Mouse (Mus musculus): ENCODE data around the gene Usp51. TPM values are rescaled to one million over a fixed set of nuclear protein-coding genes. Genes with fewer than 3 reads are reported as not detected.
"Not testable (repeated sequence)": the region's sequence is repeated elsewhere in the genome, so short reads cannot be mapped to it uniquely, and the experiment has no call there.

Gene Usp51
- polyA plus RNA-seq, 1 experiment from 2014 or later, result 0.17 TPM

GRCm38 (mm10) chrX:153007021-153007684 is 884 bp downstream of the Usp51 start:
- Histone ChIP-seq H3K9ac (replicated peaks; ENCODE audit: low read depth) (no peak overlapping the region), H3K27ac (ENCODE audit: low read length) (no peak overlapping the region), H3K27me3 (replicated peaks; ENCODE audit: insufficient read depth, low read length) (no peaks in the 10 kb centered on the region), H3K4me3 (ENCODE audit: low read depth, low read length) (peak overlapping the region; percentile 56), H3K9me3 (ENCODE audit: low read length) (no peaks in the 10 kb centered on the region), H3K36me3 (ENCODE audit: insufficient read depth, low read length) (no peaks in the 10 kb centered on the region), H3K4me1 (ENCODE audit: insufficient read depth, low read depth, low read length) (no peaks in the 10 kb centered on the region), H3K4me2 (replicated peaks; ENCODE audit: low read depth, low read length) (peak overlapping the region; percentile 57)
- DNase-seq (ENCODE audit: low spot score) (peak; percentile 22), ATAC-seq (peak; percentile 84)
- no peak for TF ChIP-seq CTCF (IDR thresholded peaks at IDR 0.05)
- WGBS, result 14% methylated on average over 34 of the region's 58 CpGs

GRCm38 (mm10) chrX:153007685-153008047 is 1.4 kb downstream of the Usp51 start:
- Histone ChIP-seq H3K4me2 (replicated peaks; ENCODE audit: low read depth, low read length) (peak overlapping the region; percentile 57), H3K9ac (replicated peaks; ENCODE audit: low read depth) (no peak overlapping the region), H3K4me1 (ENCODE audit: insufficient read depth, low read depth, low read length) (no peaks in the 10 kb centered on the region), H3K36me3 (ENCODE audit: insufficient read depth, low read length) (no peaks in the 10 kb centered on the region), H3K4me3 (ENCODE audit: low read depth, low read length) (peak overlapping the region; percentile 56), H3K27me3 (replicated peaks; ENCODE audit: insufficient read depth, low read length) (no peaks in the 10 kb centered on the region), H3K9me3 (ENCODE audit: low read length) (no peaks in the 10 kb centered on the region), H3K27ac (ENCODE audit: low read length) (no peak overlapping the region)
- WGBS, result 24% methylated on average over 7 of the region's 9 CpGs
- ATAC-seq, result no peak
- TF ChIP-seq EP300 (IDR thresholded peaks at IDR 0.05) (no peak), CTCF (IDR thresholded peaks at IDR 0.05) (no peak)
- no peak for DNase-seq (ENCODE audit: low spot score)

DNA sequence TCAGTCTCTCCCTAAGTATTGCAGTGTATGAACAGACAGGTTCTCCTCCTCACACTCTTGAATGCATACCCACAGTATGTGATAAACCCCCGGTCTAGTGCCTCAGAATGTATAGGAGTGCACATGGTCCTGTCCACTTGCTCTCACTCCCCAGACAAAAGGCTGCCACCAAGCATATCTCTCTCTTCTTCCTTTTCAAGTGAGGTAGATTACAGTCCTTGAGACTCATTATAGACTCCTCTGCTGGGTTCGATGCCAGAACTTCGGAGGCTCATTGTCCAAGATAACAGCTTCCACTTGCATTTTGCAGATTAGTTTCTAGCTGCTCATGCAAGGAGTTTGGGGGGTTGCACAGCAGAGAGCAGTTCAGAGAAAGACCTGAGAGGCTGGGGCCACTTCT is 19.0 kb downstream of the Usp51 start:
- ATAC-seq; H3K9me3 ChIP-seq (ENCODE audit: low read length); H3K4me2 ChIP-seq (replicated peaks; ENCODE audit: low read depth, low read length); H3K36me3 ChIP-seq (ENCODE audit: insufficient read depth, low read length); H3K4me3 ChIP-seq (ENCODE audit: low read depth, low read length); H3K27me3 ChIP-seq (replicated peaks; ENCODE audit: insufficient read depth, low read length); H3K9ac ChIP-seq (replicated peaks; ENCODE audit: low read depth); H3K27ac ChIP-seq (ENCODE audit: low read length); H3K4me1 ChIP-seq (ENCODE audit: insufficient read depth, low read depth, low read length); DNase-seq (ENCODE audit: low spot score): not testable (repeated sequence)
- WGBS, result no CpG with 5 or more reads among the region's 3 CpGs

GRCm38 (mm10) chrX:153025709-153026108 is 19.4 kb downstream of the Usp51 start:
- not testable (repeated sequence) for H3K9ac ChIP-seq (replicated peaks; ENCODE audit: low read depth); H3K36me3 ChIP-seq (ENCODE audit: insufficient read depth, low read length); ATAC-seq; H3K9me3 ChIP-seq (ENCODE audit: low read length); H3K4me1 ChIP-seq (ENCODE audit: insufficient read depth, low read depth, low read length); H3K27ac ChIP-seq (ENCODE audit: low read length); H3K27me3 ChIP-seq (replicated peaks; ENCODE audit: insufficient read depth, low read length); DNase-seq (ENCODE audit: low spot score); H3K4me3 ChIP-seq (ENCODE audit: low read depth, low read length); H3K4me2 ChIP-seq (replicated peaks; ENCODE audit: low read depth, low read length)
- WGBS, result no CpG with 5 or more reads among the region's 3 CpGs

- DNase-seq (ENCODE audit: low spot score); H3K9me3 ChIP-seq (ENCODE audit: low read length); H3K9ac ChIP-seq (replicated peaks; ENCODE audit: low read depth); H3K36me3 ChIP-seq (ENCODE audit: insufficient read depth, low read length); H3K4me3 ChIP-seq (ENCODE audit: low read depth, low read length); H3K27ac ChIP-seq (ENCODE audit: low read length); H3K27me3 ChIP-seq (replicated peaks; ENCODE audit: insufficient read depth, low read length); H3K4me2 ChIP-seq (replicated peaks; ENCODE audit: low read depth, low read length); ATAC-seq; H3K4me1 ChIP-seq (ENCODE audit: insufficient read depth, low read depth, low read length): not testable (repeated sequence)
These were observed 25.3 kb downstream of the Usp51 start for GRCm38 (mm10) chrX:153031547-153031946.

DNA sequence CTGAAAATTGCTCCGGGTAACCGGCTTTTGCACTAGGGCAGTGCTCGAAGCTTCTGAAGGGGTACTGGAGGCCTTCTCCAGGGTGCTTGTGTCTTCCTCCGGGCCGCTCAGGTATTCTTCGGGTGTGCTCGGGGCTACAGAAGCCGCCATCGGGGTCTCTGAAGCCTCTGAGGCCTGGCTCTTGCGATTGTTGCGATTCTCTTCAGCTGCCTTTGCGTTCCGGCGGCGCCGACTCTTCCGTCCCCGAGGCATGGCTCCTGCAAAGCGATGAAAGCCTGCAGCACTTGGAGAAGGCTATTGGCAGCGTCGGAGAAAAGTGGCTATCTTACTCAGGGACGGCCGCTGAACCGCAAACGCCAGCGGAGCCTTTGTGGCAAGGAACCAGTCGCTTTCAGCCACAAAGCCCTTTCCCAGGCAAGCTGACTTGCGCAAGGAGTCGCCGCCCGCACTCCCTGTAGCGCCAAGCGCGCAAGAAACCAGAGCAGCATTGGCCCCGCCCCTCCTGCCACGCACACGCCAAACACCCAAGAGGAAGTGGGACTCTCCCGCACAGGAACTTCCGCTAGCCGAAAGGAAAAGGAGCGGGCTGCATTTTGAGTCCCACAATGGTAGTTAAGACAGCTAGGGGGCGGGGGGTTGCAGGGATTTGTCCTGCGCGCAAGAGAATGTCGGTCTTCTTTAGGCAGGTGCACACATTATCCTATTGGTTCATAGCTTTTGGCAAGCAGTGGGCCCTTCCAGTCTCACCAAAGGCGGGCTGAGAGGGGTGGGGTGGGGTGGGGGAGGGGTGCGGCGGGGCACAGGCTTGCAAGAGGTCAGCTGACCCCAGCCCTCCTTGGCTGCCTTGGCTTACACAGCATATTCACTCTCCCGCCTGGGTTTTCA is 31.1 kb downstream of the Usp51 start, which contains the start of gene Mageh1:
Gene Mageh1 (minus strand): TSS at position 489 of the 885 bp plus-strand sequence.
- peak; percentile 96 for ATAC-seq
- H3K4me2 ChIP-seq (replicated peaks; ENCODE audit: low read depth, low read length), result peak within 1 kb of the TSS; percentile 64
- H3K27me3 ChIP-seq (replicated peaks; ENCODE audit: insufficient read depth, low read length), result no peaks in the 10 kb centered on the region
- peak; percentile 84 for DNase-seq (ENCODE audit: low spot score)
- no peaks in the 10 kb centered on the region for H3K4me1 ChIP-seq (ENCODE audit: insufficient read depth, low read depth, low read length)
- 8% methylated on average over 40 of the region's 49 CpGs for WGBS
- H3K27ac ChIP-seq (ENCODE audit: low read length), result peak within 1 kb of the TSS; percentile 66
- H3K4me3 ChIP-seq (ENCODE audit: low read depth, low read length), result peak within 1 kb of the TSS; percentile 45
- peak within 1 kb of the TSS; percentile 16; the same call in 1 of the 2 replicates for H3K9ac ChIP-seq (replicated peaks; ENCODE audit: low read depth)
- H3K9me3 ChIP-seq (ENCODE audit: low read length), result no peaks in the 10 kb centered on the region
- no peaks in the 10 kb centered on the region for H3K36me3 ChIP-seq (ENCODE audit: insufficient read depth, low read length)
- TF ChIP-seq CTCF (IDR thresholded peaks at IDR 0.05) (peak; percentile 28; the same call in 1 of the 2 replicates), EP300 (IDR thresholded peaks at IDR 0.05) (no peak)

- not testable (repeated sequence) for H3K4me1 ChIP-seq (ENCODE audit: insufficient read depth, low read depth, low read length); H3K27ac ChIP-seq (ENCODE audit: low read length); H3K9ac ChIP-seq (replicated peaks; ENCODE audit: low read depth); H3K27me3 ChIP-seq (replicated peaks; ENCODE audit: insufficient read depth, low read length); H3K36me3 ChIP-seq (ENCODE audit: insufficient read depth, low read length); H3K9me3 ChIP-seq (ENCODE audit: low read length); DNase-seq (ENCODE audit: low spot score)
- H3K4me3 ChIP-seq (ENCODE audit: low read depth, low read length), result peak overlapping the region; percentile 45
- WGBS, result 18% methylated on average over 6 of the region's 22 CpGs
- peak overlapping the region; percentile 64 for H3K4me2 ChIP-seq (replicated peaks; ENCODE audit: low read depth, low read length)
- peak; percentile 64 for ATAC-seq
These were observed 31.9 kb downstream of the Usp51 start for GRCm38 (mm10) chrX:153037972-153038744.
